Mouse (Mus musculus): ENCODE results near the gene S1pr1. TPM values are rescaled to one million over a fixed set of nuclear protein-coding genes. Genes with fewer than 3 reads are reported as not detected.

The S1pr1 gene
- polyA plus RNA-seq, 1 experiment from 2014 or later = 1.6 TPM

DNA sequence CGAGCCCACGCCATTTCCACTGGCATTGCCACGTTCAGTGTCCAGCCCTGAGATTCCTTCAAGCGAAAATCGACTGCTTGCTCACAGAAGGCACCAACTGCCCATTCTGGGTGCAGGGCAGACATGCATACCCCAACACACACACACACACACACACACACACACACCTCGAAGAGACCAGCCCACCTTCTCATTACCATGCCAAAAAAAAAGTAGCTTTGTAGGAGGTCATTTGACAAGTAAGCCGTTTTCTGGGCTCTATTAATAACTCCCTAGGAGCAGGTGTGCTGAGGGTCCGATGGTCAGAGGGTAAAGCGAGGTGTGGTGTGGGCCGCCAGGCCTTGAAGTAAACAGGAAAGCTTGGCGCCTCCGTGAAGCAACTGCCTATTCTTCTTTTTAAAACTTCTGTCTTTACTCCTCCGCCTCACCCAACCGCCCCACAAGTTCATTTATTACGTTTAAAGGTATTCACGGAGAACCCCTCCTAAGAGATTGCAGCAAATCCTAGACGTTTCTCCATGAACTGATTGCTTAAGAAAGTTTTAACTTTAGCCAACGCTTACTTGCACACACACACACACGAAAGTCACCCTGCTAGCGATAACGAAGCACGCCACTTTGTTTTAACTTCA, 1.3 kb downstream of the S1pr1 start:
- no peak for TF ChIP-seq CTCF (IDR thresholded peaks at IDR 0.05)
- ChIA-PET CTCF (interaction anchor here (0.6 to 2.6 kb wide), 40 partner anchors 8 to 270 kb away, joined by 3 to 25 read pairs (median 4); partner anchors contain the start of gene Dph5), POLR2A (interaction anchor here (0.9 to 1.5 kb wide), 3 partner anchors 11 to 175 kb away, joined by 4 to 12 read pairs (median 5); partner anchors contain the start of gene Dph5)
- DNase-seq (ENCODE audit: low read depth, low spot score) (no peak), ATAC-seq (no peak)
- H3K27me3 ChIP-seq = no peaks in the 10 kb centered on the region
- in situ Hi-C loops (cut with MboI; ENCODE audit: low pct_unique_long_range_greater_than_20kb) = loop anchor here (5.0 kb wide), 1 partner anchor 264 kb away; no protein-coding TSS in a partner anchor

GRCm38 (mm10) chr3:115712808-115713200, 2.1 kb downstream of the S1pr1 start:
- no peaks in the 10 kb centered on the region for H3K27me3 ChIP-seq
- ChIA-PET CTCF (interaction anchor here (0.6 to 2.5 kb wide), 41 partner anchors 9 to 271 kb away, joined by 3 to 25 read pairs (median 4); partner anchors contain the start of gene Dph5), POLR2A (interaction anchor here (0.9 kb wide), 1 partner anchor 175 kb away, joined by 4 read pairs; the partner anchor contains the start of gene Dph5)
- peak; percentile 99 for TF ChIP-seq CTCF (IDR thresholded peaks at IDR 0.05)
- in situ Hi-C loops (cut with MboI; ENCODE audit: low pct_unique_long_range_greater_than_20kb) = loop anchor here (5.0 kb wide), 1 partner anchor 264 kb away; no protein-coding TSS in a partner anchor
- ATAC-seq (peak; percentile 62), DNase-seq (ENCODE audit: low read depth, low spot score) (peak; percentile 54)

DNA sequence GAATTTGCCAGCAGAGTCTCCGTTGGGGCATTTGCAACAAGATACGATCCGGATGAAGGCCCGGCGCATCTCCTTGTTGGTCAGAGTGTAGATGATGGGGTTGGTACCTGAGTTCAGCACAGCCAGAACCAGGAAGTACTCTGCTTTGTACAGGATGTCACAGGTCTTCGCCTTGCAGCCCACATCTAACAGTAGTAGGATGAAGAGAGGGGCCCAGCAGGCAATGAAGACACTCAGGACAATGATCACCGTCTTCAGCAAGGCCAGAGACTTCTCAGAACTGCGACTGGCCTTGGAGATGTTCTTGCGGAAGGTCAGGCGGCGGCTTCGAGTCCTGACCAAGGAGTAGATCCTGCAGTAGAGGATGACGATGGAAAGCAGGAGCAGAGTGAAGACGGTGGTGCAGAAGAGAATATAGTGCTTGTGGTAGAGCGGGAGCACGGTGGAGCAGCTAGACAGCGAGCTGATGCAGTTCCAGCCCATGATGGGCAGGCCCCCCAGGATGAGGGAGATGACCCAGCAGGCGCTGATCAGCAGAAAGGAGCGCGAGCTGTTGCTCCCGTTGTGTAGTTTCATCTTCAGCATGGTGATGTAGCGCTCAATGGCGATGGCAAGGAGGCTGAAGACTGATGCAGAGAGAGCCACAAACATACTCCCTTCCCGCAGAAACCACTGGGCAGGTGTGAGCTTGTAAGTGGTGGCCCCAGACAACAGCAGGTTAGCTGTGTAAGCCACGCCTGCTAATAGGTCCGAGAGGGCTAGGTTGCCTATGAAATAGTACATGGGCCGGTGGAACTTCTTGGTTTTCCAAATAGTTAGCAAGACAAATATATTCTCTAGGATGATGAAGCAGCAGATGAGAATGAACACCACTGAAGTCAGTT, 2.7 kb downstream of the S1pr1 start:
- in situ Hi-C loops (cut with MboI; ENCODE audit: low pct_unique_long_range_greater_than_20kb) = loop anchor here (5.0 kb wide), 1 partner anchor 265 kb away; no protein-coding TSS in a partner anchor
- DNase-seq (ENCODE audit: low read depth, low spot score) (no peak), ATAC-seq (no peak)
- ChIA-PET POLR2A (interaction anchor here (0.9 kb wide), 1 partner anchor 176 kb away, joined by 4 read pairs; the partner anchor contains the start of gene Dph5), CTCF (interaction anchor here (0.8 to 2.5 kb wide), 36 partner anchors 10 to 273 kb away, joined by 3 to 25 read pairs (median 4); partner anchors contain the start of gene Dph5)
- H3K27me3 ChIP-seq = no peaks in the 10 kb centered on the region
- no peak for TF ChIP-seq CTCF (IDR thresholded peaks at IDR 0.05)

DNA sequence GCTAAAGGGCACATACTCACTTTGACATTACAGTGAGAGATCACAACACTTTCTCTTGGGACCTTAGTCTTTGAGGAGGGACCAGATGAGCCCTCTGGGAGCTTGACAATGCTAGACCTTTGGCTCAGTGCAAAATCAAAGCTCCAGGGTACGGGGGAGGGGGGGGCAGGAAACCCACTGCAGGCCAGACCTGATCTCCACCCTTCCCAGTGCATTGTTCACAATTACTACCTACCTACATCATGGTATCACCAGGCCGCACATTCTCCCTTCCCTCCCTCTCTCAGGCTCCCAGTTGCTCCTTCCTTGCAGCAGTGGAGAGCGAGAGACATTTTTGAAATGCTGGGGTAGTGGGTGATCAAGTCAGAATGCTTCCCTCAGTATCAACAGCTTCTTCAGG, 3.5 kb downstream of the S1pr1 start:
- in situ Hi-C loops (cut with MboI; ENCODE audit: low pct_unique_long_range_greater_than_20kb) = loop anchor here (5.0 kb wide), 1 partner anchor 266 kb away; no protein-coding TSS in a partner anchor
- TF ChIP-seq CTCF (IDR thresholded peaks at IDR 0.05) = no peak

DNA sequence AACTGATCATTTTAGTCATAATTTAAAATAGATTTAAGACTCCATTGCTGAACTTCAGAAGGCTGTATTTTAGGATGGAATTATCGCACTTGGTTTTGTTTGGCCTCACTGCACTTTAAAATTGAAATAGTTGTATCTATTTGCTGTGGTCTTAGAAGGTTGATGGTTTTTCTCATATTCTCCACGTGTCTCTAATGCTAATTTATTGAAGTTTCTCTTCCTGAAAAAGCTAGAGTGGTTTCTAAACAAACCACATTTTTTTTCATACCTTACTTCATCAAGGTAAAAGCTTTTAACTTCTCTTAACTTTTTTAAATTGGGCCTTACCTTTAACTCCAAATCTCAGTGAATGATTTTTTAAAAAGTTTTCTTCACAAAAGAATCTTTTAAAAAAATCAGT, 4.8 kb downstream of the S1pr1 start:
- no peaks in the 10 kb centered on the region for H3K27me3 ChIP-seq
- in situ Hi-C loops (cut with MboI; ENCODE audit: low pct_unique_long_range_greater_than_20kb) = loop anchor here (5.0 kb wide), 1 partner anchor 267 kb away; no protein-coding TSS in a partner anchor
- TF ChIP-seq CTCF (IDR thresholded peaks at IDR 0.05) = no peak
- DNase-seq (ENCODE audit: low read depth, low spot score) = no peak
- ATAC-seq = no peak
- POLR2A ChIA-PET = no interaction called here
- CTCF ChIA-PET = interaction anchor here (0.7 to 2.7 kb wide), 5 partner anchors 9 to 227 kb away, joined by 3 to 10 read pairs (median 3); no protein-coding TSS in a partner anchor

More for the DNA sequence above, 3.5 kb downstream of the S1pr1 start:
- ChIA-PET CTCF (interaction anchor here (0.6 to 1.5 kb wide), 4 partner anchors 8 to 274 kb away, joined by 3 to 4 read pairs (median 4); no protein-coding TSS in a partner anchor), POLR2A (no interaction called here)
- ATAC-seq = no peak
- no peak for DNase-seq (ENCODE audit: low read depth, low spot score)
- no peaks in the 10 kb centered on the region for H3K27me3 ChIP-seq

DNA sequence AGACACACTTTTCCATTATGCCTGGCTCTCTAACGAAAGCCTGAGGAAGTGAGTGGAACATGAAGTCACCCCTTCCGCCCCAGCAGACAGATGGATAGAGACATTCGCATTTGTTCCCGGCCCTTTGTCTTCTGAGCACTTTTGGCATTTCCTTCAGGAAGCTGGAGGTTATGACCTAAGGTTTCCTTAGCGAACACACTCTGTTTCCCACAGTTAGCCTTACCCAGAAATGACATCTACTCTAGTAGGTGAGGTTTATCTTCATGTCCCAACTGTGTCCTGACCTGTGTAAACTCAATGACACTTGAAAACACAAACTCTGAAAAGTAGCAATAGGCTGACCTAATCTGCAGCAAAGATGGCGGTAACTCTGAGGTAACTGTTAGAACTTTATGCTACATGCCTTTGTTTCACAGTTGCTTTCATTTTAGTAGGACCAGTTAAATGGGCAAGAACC, 5.7 kb downstream of the S1pr1 start:
- ATAC-seq (no peak), DNase-seq (ENCODE audit: low read depth, low spot score) (no peak)
- CTCF ChIA-PET = interaction anchor here (0.9 to 2.7 kb wide), 2 partner anchors 10 to 141 kb away, joined by 3 to 10 read pairs; no protein-coding TSS in a partner anchor
- no peaks in the 10 kb centered on the region for H3K27me3 ChIP-seq
- in situ Hi-C loops (cut with MboI; ENCODE audit: low pct_unique_long_range_greater_than_20kb) = no loop called here
- POLR2A ChIA-PET = no interaction called here
- TF ChIP-seq CTCF (IDR thresholded peaks at IDR 0.05) = no peak

- POLR2A ChIA-PET = interaction anchor here (0.6 kb wide), 1 partner anchor 16 kb away, joined by 3 read pairs; no protein-coding TSS in a partner anchor
- DNase-seq (ENCODE audit: low read depth, low spot score) = no peak
- in situ Hi-C loops (cut with MboI; ENCODE audit: low pct_unique_long_range_greater_than_20kb) = no loop called here
- H3K27me3 ChIP-seq = no peaks in the 10 kb centered on the region
- ATAC-seq = no peak
- no peak for TF ChIP-seq CTCF (IDR thresholded peaks at IDR 0.05)
- CTCF ChIA-PET = interaction anchor here (1.2 to 2.1 kb wide), 2 partner anchors 9 to 13 kb away, joined by 4 to 10 read pairs; no protein-coding TSS in a partner anchor
Observed at GRCm38 (mm10) chr3:115706736-115707135, 8.1 kb downstream of the S1pr1 start.

- POLR2A ChIA-PET = interaction anchor here (0.6 kb wide), 1 partner anchor 134 kb away, joined by 3 read pairs; no protein-coding TSS in a partner anchor
- in situ Hi-C loops (cut with MboI; ENCODE audit: low pct_unique_long_range_greater_than_20kb) = no loop called here
- CTCF ChIA-PET = interaction anchor here (1.0 to 4.6 kb wide), 3 partner anchors 9 to 271 kb away, joined by 3 to 25 read pairs (median 3); no protein-coding TSS in a partner anchor
- ATAC-seq (no peak), DNase-seq (ENCODE audit: low read depth, low spot score) (no peak)
- H3K27me3 ChIP-seq = no peaks in the 10 kb centered on the region
- TF ChIP-seq CTCF (IDR thresholded peaks at IDR 0.05) = no peak
Observed at GRCm38 (mm10) chr3:115704254-115704908, 10.5 kb downstream of the S1pr1 start.

DNA sequence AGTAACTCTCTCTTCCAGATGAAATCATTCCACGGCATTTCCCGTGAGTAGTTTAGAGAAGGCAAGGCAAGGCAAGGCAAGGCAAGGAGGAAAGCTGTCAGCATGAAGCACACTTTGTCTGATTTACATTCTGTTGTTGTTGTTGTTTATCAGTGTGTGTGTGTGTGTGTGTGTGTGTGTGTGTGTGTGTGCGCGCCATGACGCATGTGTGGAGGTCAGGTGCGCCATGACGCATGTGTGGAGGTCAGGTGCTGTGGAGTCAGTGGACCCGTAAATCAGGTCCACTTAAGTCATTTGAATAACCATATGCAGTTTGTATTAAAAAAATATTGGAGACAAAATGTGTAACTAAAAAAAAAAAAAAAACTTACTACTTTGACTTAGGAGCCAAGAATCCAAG, 11.2 kb downstream of the S1pr1 start:
- ATAC-seq (no peak), DNase-seq (ENCODE audit: low read depth, low spot score) (no peak)
- TF ChIP-seq CTCF (IDR thresholded peaks at IDR 0.05) = no peak
- in situ Hi-C loops (cut with MboI; ENCODE audit: low pct_unique_long_range_greater_than_20kb) = no loop called here
- ChIA-PET CTCF (interaction anchor here (1.0 to 4.6 kb wide), 3 partner anchors 9 to 271 kb away, joined by 3 to 25 read pairs (median 3); no protein-coding TSS in a partner anchor), POLR2A (no interaction called here)
- no peaks in the 10 kb centered on the region for H3K27me3 ChIP-seq
